Mouse (Mus musculus) heart, adult 2 months (tissue): ENCODE measurements around the gene Ccdc137.

ENCODE experiments used
- EP300 ChIP-seq: fragments of 200-500 bp; IDR thresholded peaks from 2 replicates; pipeline ENCODE4 v1.6.1; 2011; ENCODE audit warnings: low read depth, low read length, control low read depth; ENCODE audit not compliant: insufficient read depth
- POLR2A ChIP-seq: fragments of 200-500 bp; IDR thresholded peaks from 2 replicates; pipeline ENCODE4 v1.6.1; 2011; ENCODE audit warnings: mild to moderate bottlenecking, low read depth, low read length, control low read depth; ENCODE audit not compliant: insufficient read depth

DNA sequence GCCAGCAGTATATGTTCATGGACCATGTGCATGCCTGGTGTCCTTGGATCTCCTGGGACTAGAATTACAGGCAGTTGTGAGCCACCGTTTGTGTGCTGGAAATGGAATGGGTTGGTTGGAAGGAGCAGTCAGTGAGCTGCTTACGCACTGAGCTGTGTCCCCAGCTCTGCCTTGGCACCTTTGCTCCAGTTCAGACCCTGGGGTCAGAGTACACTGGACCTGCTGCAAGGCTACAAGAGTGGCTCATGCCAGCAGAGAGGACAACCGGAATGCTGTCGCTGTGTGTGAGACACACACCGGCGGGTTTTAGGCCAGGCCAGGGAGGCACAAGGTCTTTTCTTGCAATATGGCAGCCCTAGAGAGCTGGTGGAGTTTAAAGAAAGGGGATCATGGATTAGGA is 14.1 kb downstream of the Ccdc137 start:
- TF ChIP-seq POLR2A (no peak), EP300 (no peak)
